Mouse (Mus musculus): Measurements from ENCODE around the gene Cd300lf. TPM values are rescaled to one million over a fixed set of nuclear protein-coding genes. Genes with fewer than 3 reads are reported as not detected.
A peak's percentile ranks its signal among the peaks of the same experiment; 100 is the strongest.

The Cd300lf gene
- polyA plus RNA-seq, 1 experiment: 0.72 TPM

DNA sequence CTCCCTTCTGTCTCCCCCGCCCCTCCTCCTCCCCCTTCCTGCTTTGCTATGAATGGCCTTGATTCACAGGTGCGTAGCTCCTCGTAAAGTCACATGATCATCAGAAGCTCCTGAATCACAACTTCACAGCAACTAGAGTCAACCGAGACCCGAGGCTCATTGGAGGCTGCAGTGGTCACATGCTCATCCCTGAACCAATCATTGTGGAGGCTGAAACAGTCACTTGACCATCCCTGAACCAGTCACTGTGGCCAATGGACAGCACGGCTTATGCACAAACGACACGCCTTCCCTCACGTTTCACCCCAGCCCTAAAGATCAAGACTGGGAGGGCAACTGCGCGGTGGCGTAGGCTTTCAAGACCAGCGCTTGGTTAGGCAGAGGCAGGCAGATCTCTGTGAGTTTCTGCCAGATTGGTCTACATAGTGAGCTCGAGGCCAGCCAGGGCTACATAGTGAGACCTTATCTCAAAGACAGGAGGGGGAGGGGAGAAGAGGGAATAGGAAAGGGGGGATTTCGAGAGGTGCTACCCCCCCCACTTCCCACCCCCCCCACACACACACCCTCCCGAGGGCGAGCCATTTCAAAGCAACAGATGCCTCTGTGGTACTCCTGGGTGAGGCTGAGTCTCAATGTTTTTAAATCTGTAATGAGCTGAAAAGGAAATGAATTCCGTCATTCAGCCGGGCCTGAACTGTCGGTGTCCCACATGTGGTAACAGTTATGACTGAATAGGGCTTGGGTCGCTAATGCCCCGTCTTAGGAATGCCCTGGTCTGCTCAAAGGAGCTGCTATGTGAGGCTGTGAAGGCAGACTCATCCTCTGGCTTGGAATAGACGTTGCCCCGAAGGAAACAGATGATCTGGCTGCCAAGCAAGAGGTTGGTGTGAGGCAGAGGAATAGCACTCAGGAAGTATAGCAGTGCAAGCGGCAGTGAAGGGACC lies 30.1 kb downstream of the Cd300lf start:
- DNase-seq: no peak
- TF ChIP-seq POLR2A (IDR thresholded peaks at IDR 0.05; ENCODE audit: borderline replicate concordance, insufficient read depth, low read length) (no peak), CTCF (IDR thresholded peaks at IDR 0.05; ENCODE audit: borderline replicate concordance, insufficient read depth, low read depth, low read length) (no peak)
- H3K4me3 ChIP-seq (replicated peaks; ENCODE audit: insufficient read depth, low read depth, low read length): no peak overlapping the region
- H3K27ac ChIP-seq (ENCODE audit: insufficient read depth, low read length): no peak overlapping the region
- no peaks in the 10 kb centered on the region for H3K27me3 ChIP-seq (ENCODE audit: control insufficient read depth, insufficient read depth, low read length)
- WGBS: 90% methylated on average over 25 of the region's 25 CpGs
- peaks cover 11% of the 10 kb centered on the region; the same call in 1 of the 2 replicates for H3K4me1 ChIP-seq (ENCODE audit: control insufficient read depth, insufficient read depth, low read length)

DNA sequence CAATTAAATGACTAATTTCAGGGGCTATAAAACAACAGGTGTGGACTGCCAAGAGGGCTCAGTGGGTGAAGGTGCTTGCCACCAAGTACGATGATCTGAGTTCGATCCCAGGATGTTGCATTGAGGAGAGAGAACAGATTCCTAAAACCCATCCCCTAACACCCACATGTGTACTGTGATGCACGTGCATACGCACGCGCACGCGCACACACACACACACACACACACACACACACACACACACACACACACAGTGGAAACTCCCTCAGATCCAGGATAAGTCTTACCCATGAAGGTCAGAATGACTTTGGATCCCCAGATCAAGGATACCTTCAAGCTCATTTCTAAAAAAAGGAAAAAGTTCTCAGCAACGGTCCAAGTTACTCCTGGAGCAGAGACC lies 31.7 kb downstream of the Cd300lf start:
- Histone ChIP-seq H3K27ac (ENCODE audit: insufficient read depth, low read length) (no peak overlapping the region), H3K4me3 (replicated peaks; ENCODE audit: insufficient read depth, low read depth, low read length) (no peak overlapping the region), H3K4me1 (ENCODE audit: control insufficient read depth, insufficient read depth, low read length) (peaks cover 15% of the 10 kb centered on the region), H3K27me3 (ENCODE audit: control insufficient read depth, insufficient read depth, low read length) (no peaks in the 10 kb centered on the region)
- WGBS: 93% methylated on average over 9 of the region's 9 CpGs
- TF ChIP-seq POLR2A (IDR thresholded peaks at IDR 0.05; ENCODE audit: borderline replicate concordance, insufficient read depth, low read length) (no peak), CTCF (IDR thresholded peaks at IDR 0.05; ENCODE audit: borderline replicate concordance, insufficient read depth, low read depth, low read length) (no peak)
- DNase-seq: no peak

DNA sequence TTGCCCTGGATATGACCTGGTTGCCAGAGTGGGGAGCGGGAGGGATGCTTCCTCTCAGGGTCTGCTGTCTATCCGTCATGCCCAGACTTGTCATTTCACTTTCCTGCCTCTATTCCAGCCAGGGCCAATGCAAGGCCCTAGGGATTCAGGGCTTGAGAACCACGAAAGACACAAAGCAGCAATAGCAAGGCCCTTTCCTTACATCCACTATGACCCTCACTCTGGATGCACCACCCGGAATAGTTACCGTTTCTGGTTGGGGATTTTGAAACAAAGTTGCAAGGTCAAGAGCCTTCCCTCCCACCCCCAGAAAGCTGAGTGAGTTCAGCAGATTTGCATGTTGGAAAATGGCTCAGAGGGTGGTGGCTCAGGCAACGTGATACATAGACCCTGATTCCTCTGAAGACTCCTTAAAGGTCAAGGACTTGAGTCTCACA lies 32.2 kb downstream of the Cd300lf start:
- Histone ChIP-seq H3K4me1 (ENCODE audit: control insufficient read depth, insufficient read depth, low read length) (peaks cover 11% of the 10 kb centered on the region), H3K27me3 (ENCODE audit: control insufficient read depth, insufficient read depth, low read length) (no peaks in the 10 kb centered on the region), H3K27ac (ENCODE audit: insufficient read depth, low read length) (no peak overlapping the region), H3K4me3 (replicated peaks; ENCODE audit: insufficient read depth, low read depth, low read length) (no peak overlapping the region)
- TF ChIP-seq CTCF (IDR thresholded peaks at IDR 0.05; ENCODE audit: borderline replicate concordance, insufficient read depth, low read depth, low read length) (no peak), POLR2A (IDR thresholded peaks at IDR 0.05; ENCODE audit: borderline replicate concordance, insufficient read depth, low read length) (no peak)
- WGBS: 76% methylated on average over 6 of the region's 6 CpGs
- no peak for DNase-seq

DNA sequence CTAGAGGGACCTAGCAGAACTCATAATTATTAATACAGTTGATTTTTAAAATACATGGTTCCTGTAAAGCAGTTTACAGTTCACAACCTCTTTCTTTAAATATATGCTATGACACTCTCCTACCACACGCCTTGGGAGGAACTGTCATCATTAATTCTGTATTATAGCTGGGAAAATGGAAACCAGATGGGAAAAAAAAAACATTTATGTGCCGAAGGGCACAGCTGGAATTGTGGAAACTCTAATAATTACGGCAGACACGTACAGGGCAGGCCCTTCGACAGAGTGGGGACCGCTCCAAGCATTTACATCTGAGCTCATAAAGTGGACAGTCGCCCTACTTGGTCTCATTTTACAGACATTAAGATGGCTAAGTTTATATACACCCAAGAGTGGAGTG lies 33.1 kb downstream of the Cd300lf start:
- DNase-seq: no peak
- Histone ChIP-seq H3K4me3 (replicated peaks; ENCODE audit: insufficient read depth, low read depth, low read length) (no peak overlapping the region), H3K4me1 (ENCODE audit: control insufficient read depth, insufficient read depth, low read length) (peaks cover 11% of the 10 kb centered on the region), H3K27me3 (ENCODE audit: control insufficient read depth, insufficient read depth, low read length) (no peaks in the 10 kb centered on the region), H3K27ac (ENCODE audit: insufficient read depth, low read length) (no peak overlapping the region)
- TF ChIP-seq CTCF (IDR thresholded peaks at IDR 0.05; ENCODE audit: borderline replicate concordance, insufficient read depth, low read depth, low read length) (no peak), POLR2A (IDR thresholded peaks at IDR 0.05; ENCODE audit: borderline replicate concordance, insufficient read depth, low read length) (no peak)
- WGBS: 94% methylated on average over 7 of the region's 7 CpGs

- WGBS: 82% methylated on average over 5 of the region's 5 CpGs
Measured at GRCm38 (mm10) chr11:115100032-115100621, 33.7 kb downstream of the Cd300lf start.

GRCm38 (mm10) chr11:115099241-115099840 lies 34.5 kb downstream of the Cd300lf start:
- Histone ChIP-seq H3K27ac (ENCODE audit: insufficient read depth, low read length) (peak overlapping the region; percentile 91; the same call in 1 of the 2 replicates), H3K4me3 (replicated peaks; ENCODE audit: insufficient read depth, low read depth, low read length) (no peak overlapping the region), H3K4me1 (ENCODE audit: control insufficient read depth, insufficient read depth, low read length) (peaks cover 11% of the 10 kb centered on the region), H3K27me3 (ENCODE audit: control insufficient read depth, insufficient read depth, low read length) (no peaks in the 10 kb centered on the region)
- no peak for DNase-seq
- 74% methylated on average over 16 of the region's 16 CpGs for WGBS
- TF ChIP-seq CTCF (IDR thresholded peaks at IDR 0.05; ENCODE audit: borderline replicate concordance, insufficient read depth, low read depth, low read length) (no peak), POLR2A (IDR thresholded peaks at IDR 0.05; ENCODE audit: borderline replicate concordance, insufficient read depth, low read length) (no peak)

More at GRCm38 (mm10) chr11:115100032-115100621, 33.7 kb downstream of the Cd300lf start:
- Histone ChIP-seq H3K27ac (ENCODE audit: insufficient read depth, low read length) (no peak overlapping the region), H3K4me1 (ENCODE audit: control insufficient read depth, insufficient read depth, low read length) (peaks cover 11% of the 10 kb centered on the region), H3K4me3 (replicated peaks; ENCODE audit: insufficient read depth, low read depth, low read length) (no peak overlapping the region), H3K27me3 (ENCODE audit: control insufficient read depth, insufficient read depth, low read length) (no peaks in the 10 kb centered on the region)
- no peak for DNase-seq
- TF ChIP-seq POLR2A (IDR thresholded peaks at IDR 0.05; ENCODE audit: borderline replicate concordance, insufficient read depth, low read length) (no peak), CTCF (IDR thresholded peaks at IDR 0.05; ENCODE audit: borderline replicate concordance, insufficient read depth, low read depth, low read length) (no peak)

DNA sequence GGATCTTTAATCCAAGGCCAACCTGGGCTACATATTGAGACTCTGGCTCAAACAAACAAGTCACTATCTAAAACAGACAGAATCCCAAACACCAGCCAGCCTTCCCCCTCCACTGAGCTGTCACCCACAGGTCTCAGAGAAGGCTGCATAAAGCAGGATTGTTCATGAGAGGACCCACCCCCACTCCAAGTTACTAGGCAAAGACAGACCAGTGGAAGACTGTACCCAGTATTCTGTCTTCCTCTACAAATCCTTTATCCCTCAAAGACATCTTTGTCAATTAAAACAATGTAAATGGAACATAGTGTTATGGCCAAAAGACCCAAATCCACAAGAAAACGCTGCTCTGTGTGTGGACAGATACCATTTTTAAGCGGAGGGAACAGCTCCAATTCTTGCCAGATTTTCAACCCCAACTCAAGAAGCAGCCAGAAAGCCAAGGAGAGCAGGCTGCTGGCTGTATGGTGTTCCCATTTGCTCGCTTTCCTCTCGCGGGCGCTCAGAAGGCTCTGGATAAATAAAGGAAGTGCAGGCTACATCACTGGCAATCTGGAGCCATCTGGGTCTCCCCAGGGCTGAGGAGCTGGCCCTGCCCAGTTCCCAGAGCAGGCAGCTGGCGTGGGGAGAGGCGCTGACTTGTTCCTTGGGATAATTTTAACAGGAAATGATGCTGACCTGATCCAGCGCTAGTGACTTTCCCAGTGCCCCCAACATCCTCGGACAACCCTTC lies 35.4 kb downstream of the Cd300lf start:
- peak overlapping the region; percentile 91 for H3K27ac ChIP-seq (ENCODE audit: insufficient read depth, low read length)
- WGBS: 14% methylated on average over 10 of the region's 10 CpGs
- TF ChIP-seq CTCF (IDR thresholded peaks at IDR 0.05; ENCODE audit: borderline replicate concordance, insufficient read depth, low read depth, low read length): no peak
- TF ChIP-seq POLR2A (IDR thresholded peaks at IDR 0.05; ENCODE audit: borderline replicate concordance, insufficient read depth, low read length): no peak
- H3K4me1 ChIP-seq (ENCODE audit: control insufficient read depth, insufficient read depth, low read length): peaks cover 11% of the 10 kb centered on the region
- DNase-seq: peak; percentile 66 to 74
- no peak overlapping the region for H3K4me3 ChIP-seq (replicated peaks; ENCODE audit: insufficient read depth, low read depth, low read length)
- no peaks in the 10 kb centered on the region for H3K27me3 ChIP-seq (ENCODE audit: control insufficient read depth, insufficient read depth, low read length)

Measured in cerebellum, adult 2 months (tissue).